ENCODE assay signal across 8 mouse cellular contexts in genomic region chr6:100011520-100012062, GRCm38 (mm10).
A peak's percentile ranks its signal among the peaks of the same experiment; 100 is the strongest.
DNase-seq lines count a peak whose midpoint lies in the region; ATAC-seq lines count a peak whose summit lies in the region.

No protein-coding gene starts in this region.

- no peak overlapping the region for H3K4me3 ChIP-seq in embryonic facial prominence, embryonic 11.5 days (ENCODE audit: low read depth, low read length)
- 0 out of 2 replicates have a peak overlapping the region, but pooled peaks have one; percentile 0 for H3K4me3 ChIP-seq in heart, embryonic 16.5 days (ENCODE audit: low read length)
- peak overlapping the region; percentile 12; the same call in 1 of the 2 replicates for H3K4me3 ChIP-seq in kidney, embryonic 16.5 days (ENCODE audit: low read length)
- no peak overlapping the region for H3K4me3 ChIP-seq in limb, embryonic 15.5 days

- WGBS in embryonic facial prominence, embryonic 11.5 days = 48% methylated on average over 17 of the region's 17 CpGs
- 12% methylated on average over 17 of the region's 17 CpGs for WGBS in heart, embryonic 16.5 days
- WGBS in kidney, embryonic 16.5 days = 0% methylated on average over 17 of the region's 17 CpGs
- 7% methylated on average over 17 of the region's 17 CpGs for WGBS in limb, embryonic 15.5 days

- no peak overlapping the region for H3K27ac ChIP-seq in embryonic facial prominence, embryonic 11.5 days (replicated peaks; ENCODE audit: low read depth, low read length)
- peak overlapping the region; percentile 44 for H3K27ac ChIP-seq in heart, embryonic 16.5 days (ENCODE audit: low read length)
- H3K27ac ChIP-seq in kidney, embryonic 16.5 days (ENCODE audit: low read length) = peak overlapping the region; percentile 70
- H3K27ac ChIP-seq in limb, embryonic 15.5 days = no peak overlapping the region

- H3K36me3 ChIP-seq in embryonic facial prominence, embryonic 11.5 days (replicated peaks; ENCODE audit: control insufficient read depth, insufficient read depth, low read depth, low read length) = no peaks in the 10 kb centered on the region
- no peaks in the 10 kb centered on the region for H3K36me3 ChIP-seq in heart, embryonic 16.5 days (ENCODE audit: control insufficient read depth, insufficient read depth)
- H3K36me3 ChIP-seq in kidney, embryonic 16.5 days (ENCODE audit: insufficient read depth, low read length) = no peaks in the 10 kb centered on the region
- no peaks in the 10 kb centered on the region for H3K36me3 ChIP-seq in limb, embryonic 15.5 days

- no peaks in the 10 kb centered on the region for H3K4me1 ChIP-seq in embryonic facial prominence, embryonic 11.5 days (ENCODE audit: control insufficient read depth, insufficient read depth, low read length)
- H3K4me1 ChIP-seq in heart, embryonic 16.5 days (ENCODE audit: control insufficient read depth, insufficient read depth, low read length) = peaks cover 22% of the 10 kb centered on the region
- peaks cover 37% of the 10 kb centered on the region for H3K4me1 ChIP-seq in kidney, embryonic 16.5 days (ENCODE audit: insufficient read depth, low read length)
- H3K4me1 ChIP-seq in limb, embryonic 15.5 days = peaks cover 20% of the 10 kb centered on the region

- H3K9me3 ChIP-seq in embryonic facial prominence, embryonic 11.5 days (replicated peaks; ENCODE audit: control insufficient read depth, low read length) = no peaks in the 10 kb centered on the region
- no peaks in the 10 kb centered on the region for H3K9me3 ChIP-seq in heart, embryonic 16.5 days (replicated peaks; ENCODE audit: control insufficient read depth, low read length)
- no peaks in the 10 kb centered on the region for H3K9me3 ChIP-seq in kidney, embryonic 16.5 days (ENCODE audit: low read length)
- no peaks in the 10 kb centered on the region for H3K9me3 ChIP-seq in limb, embryonic 15.5 days

- no peak overlapping the region for H3K4me2 ChIP-seq in embryonic facial prominence, embryonic 11.5 days (ENCODE audit: low read depth, low read length)
- H3K4me2 ChIP-seq in heart, embryonic 16.5 days (ENCODE audit: low read depth, low read length) = peak overlapping the region; percentile 33
- peak overlapping the region; percentile 42 for H3K4me2 ChIP-seq in kidney, embryonic 16.5 days (replicated peaks; ENCODE audit: low read depth, low read length)
- H3K4me2 ChIP-seq in limb, embryonic 15.5 days = peak overlapping the region; percentile 22; the same call in 1 of the 2 replicates

- no peak overlapping the region for H3K9ac ChIP-seq in embryonic facial prominence, embryonic 11.5 days (replicated peaks; ENCODE audit: low read length)
- H3K9ac ChIP-seq in heart, embryonic 16.5 days (ENCODE audit: low read length) = no peak overlapping the region
- H3K9ac ChIP-seq in kidney, embryonic 16.5 days (replicated peaks; ENCODE audit: low read length) = 0 out of 2 replicates have a peak overlapping the region, but pooled peaks have one; percentile 18
- H3K9ac ChIP-seq in limb, embryonic 15.5 days = no peak overlapping the region

- H3K27me3 ChIP-seq in embryonic facial prominence, embryonic 11.5 days (ENCODE audit: control insufficient read depth, insufficient read depth, low read length) = no peaks in the 10 kb centered on the region
- H3K27me3 ChIP-seq in heart, embryonic 16.5 days (ENCODE audit: control insufficient read depth, insufficient read depth, low read length) = peaks cover 3% of the 10 kb centered on the region; the same call in 1 of the 2 replicates
- H3K27me3 ChIP-seq in kidney, embryonic 16.5 days (ENCODE audit: insufficient read depth, low read length) = peaks cover 26% of the 10 kb centered on the region
- peaks cover 41% of the 10 kb centered on the region for H3K27me3 ChIP-seq in limb, embryonic 15.5 days

- ATAC-seq in embryonic facial prominence, embryonic 11.5 days (replicated peaks; ENCODE audit: insufficient number of reproducible peaks, low FRiP score, low TSS enrichment, low read depth) = 0 out of 2 replicates have a peak, but pooled peaks have one; percentile 34
- peak; percentile 92 for ATAC-seq in heart, embryonic 16.5 days (replicated peaks; ENCODE audit: extremely low read depth, insufficient read depth, low FRiP score)
- peak; percentile 89 for ATAC-seq in kidney, embryonic 16.5 days (ENCODE audit: low FRiP score, low TSS enrichment)
- no peak for ATAC-seq in limb, embryonic 15.5 days (ENCODE audit: insufficient number of reproducible peaks, low FRiP score, low TSS enrichment, low read depth)

- DNase-seq in adrenal gland, postnatal 10 days = peak; percentile 50
- DNase-seq in embryonic facial prominence, embryonic 11.5 days (ENCODE audit: low spot score) = no peak
- peak; percentile 36 for DNase-seq in naive thymus-derived CD4-positive, alpha-beta T cell, adult 2 months (ENCODE audit: low read depth)
- DNase-seq in thymus, postnatal 36 days = peak; percentile 15 to 39
- no peak for DNase-seq in cerebellum, adult 8-10 months

Comparison
In these comparisons a context has a peak if more than half of its experiments do, and no peak if none do; other contexts are left out.
1. DNase-seq: peak in adrenal gland, postnatal 10 days (single experiment), naive thymus-derived CD4-positive, alpha-beta T cell, adult 2 months (single experiment) and thymus, postnatal 36 days (2 of 2); none in embryonic facial prominence, embryonic 11.5 days (single experiment) and cerebellum, adult 8-10 months (single experiment).
2. H3K27ac ChIP-seq: peak in heart, embryonic 16.5 days (single experiment) and kidney, embryonic 16.5 days (single experiment); none in embryonic facial prominence, embryonic 11.5 days (single experiment) and limb, embryonic 15.5 days (single experiment).
3. H3K4me3 ChIP-seq: peak in heart, embryonic 16.5 days (single experiment) and kidney, embryonic 16.5 days (single experiment); none in embryonic facial prominence, embryonic 11.5 days (single experiment) and limb, embryonic 15.5 days (single experiment).